Mouse (Mus musculus): ENCODE results near the gene Xcr1.

Gene Xcr1

GRCm38 (mm10) chr9:123814821-123815220 lies 47.0 kb downstream of the Xcr1 start:
- no peak for DNase-seq (ENCODE audit: low spot score)

- DNase-seq (ENCODE audit: low spot score), result no peak
These were observed 47.5 kb downstream of the Xcr1 start for GRCm38 (mm10) chr9:123814326-123814725.

GRCm38 (mm10) chr9:123811831-123812230 lies 50.0 kb downstream of the Xcr1 start:
- no peak for DNase-seq (ENCODE audit: low spot score)

- DNase-seq (ENCODE audit: low spot score), result no peak
These were observed 53.2 kb downstream of the Xcr1 start for GRCm38 (mm10) chr9:123808583-123808982.

- DNase-seq (ENCODE audit: low spot score), result no peak
These were observed 55.6 kb downstream of the Xcr1 start, which contains the start of gene Cxcr6 for GRCm38 (mm10) chr9:123806267-123806666. Cxcr6 (plus strand) TSS chr9:123806475.

GRCm38 (mm10) chr9:123805241-123805640 lies 56.6 kb downstream of the Xcr1 start:
- DNase-seq (ENCODE audit: low spot score), result no peak

- DNase-seq (ENCODE audit: low spot score), result no peak
These were observed 58.9 kb downstream of the Xcr1 start for GRCm38 (mm10) chr9:123802896-123803295.

GRCm38 (mm10) chr9:123802421-123802820 lies 59.4 kb downstream of the Xcr1 start:
- no peak for DNase-seq (ENCODE audit: low spot score)

All from urinary bladder, postnatal 10 days (tissue).